Mouse (Mus musculus) erythroblast, adult 5-6 weeks (primary cell): ENCODE measurements around the gene Srgap1. TPM values are rescaled to one million over a fixed set of nuclear protein-coding genes. Genes with fewer than 3 reads are reported as not detected.

Experiments
- ATAC-seq: replicated peaks from 2 replicates; pipeline ENCODE4 v1.8.0; 2016; ENCODE audit warnings: moderate number of reproducible peaks, mild to moderate bottlenecking, moderate TSS enrichment, inconsistent platforms; ENCODE audit not compliant: poor library complexity, low FRiP score, severe bottlenecking
- total RNA-seq, 2 experiments: library from RNA; stranded (forward) in 1 of 2; stranded (reverse) in 1 of 2; fragments of 150-400 nt in 1 of 2; fragments of 200-764, 138-1000 nt in 1 of 2; gene quantifications; 2 replicates each; pipeline versions ENCODE4 v1.2.3 to v1.2.4; 2015 to 2017; ENCODE audit warnings: low replicate concordance in 2 of 2

Srgap1 gene
- total RNA-seq, 2 experiments from 2014 or later = not detected

GRCm38 (mm10) chr10:122018594-122019048 is 28.5 kb downstream of the Srgap1 start:
- ATAC-seq = no peak

GRCm38 (mm10) chr10:122017743-122018142 is 29.4 kb downstream of the Srgap1 start:
- ATAC-seq = no peak

- ATAC-seq = no peak
Observed at GRCm38 (mm10) chr10:122017063-122017462, 30.1 kb downstream of the Srgap1 start.

DNA sequence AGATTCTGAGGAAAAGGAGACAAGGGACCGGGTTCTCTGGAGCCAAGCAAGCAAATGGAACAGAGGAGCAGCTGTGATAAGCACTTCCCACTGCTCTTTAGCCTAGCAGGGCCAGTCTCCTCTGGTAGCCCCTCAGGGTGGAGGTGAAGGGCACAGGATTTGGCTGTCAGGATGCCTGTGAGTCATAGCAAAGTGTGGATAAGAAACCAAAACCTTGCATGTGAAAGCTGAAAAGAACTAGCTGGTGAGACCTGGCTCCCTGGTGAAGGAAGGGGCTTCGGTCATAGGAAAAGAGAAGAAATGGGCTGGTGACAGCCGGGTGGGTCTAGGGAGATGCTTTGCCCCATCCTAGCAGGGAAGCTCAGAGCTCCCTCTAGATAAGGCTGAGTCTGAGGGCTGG is 30.5 kb downstream of the Srgap1 start:
- ATAC-seq = no peak

DNA sequence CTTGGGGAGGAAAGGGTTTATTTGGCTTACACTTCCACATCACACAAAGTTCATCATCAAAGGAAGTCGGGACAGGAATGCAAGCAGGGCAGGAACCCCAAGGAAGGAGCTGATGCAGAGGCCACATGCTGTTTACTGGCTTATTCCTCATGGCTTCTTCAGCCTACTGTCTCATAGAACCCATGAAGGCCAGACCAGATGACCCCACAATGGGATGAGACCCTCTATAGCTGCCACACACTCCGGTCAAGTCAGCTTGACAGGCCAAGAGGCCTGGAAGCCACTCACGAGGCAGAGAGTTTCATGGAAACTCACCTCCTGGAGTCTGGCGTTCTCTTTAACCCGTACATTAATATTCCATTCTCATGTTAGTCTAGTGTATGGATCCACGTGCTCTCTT is 34.8 kb downstream of the Srgap1 start:
- ATAC-seq = no peak

- no peak for ATAC-seq
Observed at GRCm38 (mm10) chr10:122008731-122009391, 38.3 kb downstream of the Srgap1 start.

- no peak for ATAC-seq
Observed at GRCm38 (mm10) chr10:122008370-122008730, 38.8 kb downstream of the Srgap1 start.

DNA sequence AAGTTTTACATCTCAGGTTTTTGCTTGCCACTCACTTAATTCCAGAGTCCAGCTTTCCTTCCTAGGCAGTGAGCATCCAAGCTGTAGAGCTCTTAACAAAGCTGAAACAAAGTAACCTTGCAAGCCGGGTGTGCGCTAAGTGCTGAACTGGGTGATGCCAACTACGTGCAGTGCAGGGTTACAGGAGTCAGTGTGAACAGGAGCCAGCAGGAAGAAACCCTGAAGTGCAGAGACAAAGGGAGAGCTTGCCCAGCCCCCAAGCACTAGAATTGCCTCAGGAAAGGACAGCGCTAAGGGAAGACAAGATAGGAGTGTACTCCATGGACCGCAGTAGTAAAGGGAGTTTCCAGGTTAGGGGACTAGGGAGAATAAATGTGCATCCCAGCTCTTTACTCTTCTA is 40.5 kb downstream of the Srgap1 start:
- ATAC-seq = no peak

GRCm38 (mm10) chr10:122006151-122006550 is 41.0 kb downstream of the Srgap1 start:
- no peak for ATAC-seq

- no peak for ATAC-seq
Observed at GRCm38 (mm10) chr10:122005560-122005959, 41.6 kb downstream of the Srgap1 start.

GRCm38 (mm10) chr10:122002930-122003329 is 44.2 kb downstream of the Srgap1 start:
- no peak for ATAC-seq

GRCm38 (mm10) chr10:121998806-121999205 is 48.3 kb downstream of the Srgap1 start:
- no peak for ATAC-seq

DNA sequence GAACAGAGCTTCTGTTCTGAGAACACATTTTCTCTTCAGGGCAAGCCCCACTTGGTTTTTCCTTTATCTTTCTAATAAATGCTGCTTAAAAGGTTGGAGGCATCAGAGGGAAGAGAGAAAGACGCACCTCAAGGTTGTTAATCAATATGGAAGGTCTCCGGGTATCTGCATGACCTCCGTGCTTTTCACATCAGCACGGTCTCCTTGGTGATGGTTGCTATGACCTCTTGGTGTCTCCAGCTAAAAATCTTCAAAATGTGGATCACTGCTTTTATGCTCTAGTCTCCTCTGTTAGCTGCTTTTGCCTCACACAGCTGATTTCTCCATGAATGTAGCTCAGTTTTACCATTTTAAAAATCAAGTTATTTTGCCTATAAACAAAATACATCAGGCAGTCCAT is 50.6 kb downstream of the Srgap1 start:
- no peak for ATAC-seq

- ATAC-seq = no peak
Observed at GRCm38 (mm10) chr10:121995448-121995847, 51.7 kb downstream of the Srgap1 start.

- ATAC-seq = no peak
Observed at GRCm38 (mm10) chr10:121994660-121995059, 52.5 kb downstream of the Srgap1 start.

- ATAC-seq = no peak
Observed at GRCm38 (mm10) chr10:121992609-121993008, 54.5 kb downstream of the Srgap1 start.

DNA sequence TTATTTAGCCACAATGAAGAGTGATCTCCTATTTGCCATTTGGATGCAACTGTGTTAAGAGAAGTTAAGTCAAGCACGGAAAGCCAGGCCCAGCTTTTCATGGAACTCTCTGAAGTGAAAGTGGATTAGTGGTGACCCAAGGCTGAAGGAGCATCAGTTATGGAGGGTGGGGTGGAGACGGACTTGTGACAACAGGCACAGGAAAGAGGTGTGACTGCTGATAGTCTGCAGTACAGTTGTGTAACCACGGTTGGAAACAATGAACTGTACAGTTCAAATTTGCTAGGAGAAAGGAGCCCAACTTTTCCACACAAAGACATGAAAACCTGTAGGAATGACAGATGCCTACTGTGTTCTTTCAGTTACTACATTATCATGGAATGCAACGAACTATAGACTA is 60.1 kb downstream of the Srgap1 start:
- no peak for ATAC-seq

GRCm38 (mm10) chr10:121984887-121985286 is 62.2 kb downstream of the Srgap1 start:
- no peak for ATAC-seq

DNA sequence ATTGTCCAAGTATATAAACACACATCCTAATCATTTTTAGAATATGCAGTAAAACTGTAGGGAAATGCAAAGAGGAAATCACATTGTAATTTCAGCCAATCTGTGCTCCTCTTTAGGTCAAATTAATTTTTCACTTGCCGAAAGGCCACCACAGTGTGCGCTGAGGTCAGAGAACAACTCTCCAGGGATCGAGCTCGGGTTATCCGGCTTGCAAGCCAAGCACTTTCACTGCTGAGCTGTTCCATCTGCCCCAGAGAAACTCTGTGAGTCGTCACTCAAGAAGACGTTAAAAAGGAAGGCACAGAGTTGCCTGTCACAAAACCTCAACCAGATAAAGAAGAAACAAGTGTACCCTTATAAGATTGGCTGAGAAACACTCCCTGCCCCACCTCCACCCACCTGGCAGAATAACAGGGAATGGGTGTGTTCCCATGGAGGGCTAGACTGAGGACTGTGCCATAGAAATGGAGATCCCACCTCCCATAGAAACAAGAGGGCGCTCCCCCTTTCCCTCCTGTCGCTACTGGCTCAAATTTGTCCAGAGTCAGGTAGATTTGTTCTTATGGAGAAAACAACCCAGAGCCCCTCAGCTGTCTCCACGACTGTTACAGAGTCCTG is 63.0 kb downstream of the Srgap1 start:
- ATAC-seq = no peak

GRCm38 (mm10) chr10:121975330-121975729 is 71.8 kb downstream of the Srgap1 start:
- no peak for ATAC-seq

- no peak for ATAC-seq
Observed at GRCm38 (mm10) chr10:121974591-121974990, 72.5 kb downstream of the Srgap1 start.

DNA sequence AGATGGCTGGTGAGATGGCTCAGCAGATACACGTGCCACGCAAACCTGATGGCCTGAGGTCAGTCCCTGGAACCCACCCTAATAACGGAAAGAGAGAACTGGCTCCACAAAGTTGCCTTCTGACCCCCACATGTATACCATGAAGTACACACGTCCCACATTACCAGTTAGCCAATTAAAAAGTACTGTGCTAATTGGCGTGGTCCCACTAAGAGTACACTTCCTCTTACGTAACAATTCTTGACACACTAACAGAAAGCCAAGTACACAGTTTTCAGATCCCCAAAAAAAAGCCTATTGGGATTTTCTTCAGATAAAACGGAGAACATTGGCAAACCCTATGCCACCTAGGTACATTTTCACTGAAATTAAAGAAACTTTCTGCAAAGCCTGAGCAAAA is 73.8 kb downstream of the Srgap1 start:
- ATAC-seq = no peak
